Mouse (Mus musculus) hindbrain, embryonic 16.5 days (tissue): Measurements from ENCODE around the gene 1700003F12Rik. TPM values are rescaled to one million over a fixed set of nuclear protein-coding genes. Genes with fewer than 3 reads are reported as not detected.

ENCODE experiments used
- ATAC-seq: fragments of 200-750 bp; cut with Nextera tagmentation; 2 replicates; pipeline ENCODE4 v1.8.0; 2017; ENCODE audit warnings: moderate TSS enrichment, moderate library complexity
- H3K27ac ChIP-seq: fragments of 300-500 bp; sonication (generic); 2 replicates; pipeline ENCODE4 v1.5.1; 2014; ENCODE audit warnings: low read depth, mild to moderate bottlenecking, control low read depth, low read length, moderate library complexity
- H3K27me3 ChIP-seq: fragments of 300-500 bp; sonication (generic); replicated peaks from 2 replicates; pipeline ENCODE4 v1.6.1; 2014; ENCODE audit warnings: low read length; ENCODE audit not compliant: control insufficient read depth, insufficient read depth
- H3K36me3 ChIP-seq: fragments of 300-500 bp; sonication (generic); 2 replicates; pipeline ENCODE4 v1.6.1; 2014; ENCODE audit warnings: mild to moderate bottlenecking, low read length, moderate library complexity, mixed read lengths; ENCODE audit not compliant: control insufficient read depth, insufficient read depth
- H3K4me1 ChIP-seq: fragments of 300-500 bp; sonication (generic); 2 replicates; pipeline ENCODE4 v1.6.1; 2014; ENCODE audit warnings: low read depth, low read length; ENCODE audit not compliant: control insufficient read depth, insufficient read depth
- H3K4me2 ChIP-seq: fragments of 300-500 bp; sonication (generic); 2 replicates; pipeline ENCODE4 v1.6.1; 2014; ENCODE audit warnings: mild to moderate bottlenecking, low read length, control low read depth, moderate library complexity
- H3K4me3 ChIP-seq: fragments of 300-500 bp; sonication (generic); 2 replicates; pipeline ENCODE4 v1.5.1; 2014; ENCODE audit warnings: mild to moderate bottlenecking, low read length, control low read depth, moderate library complexity
- H3K9ac ChIP-seq: fragments of 300-500 bp; sonication (generic); 2 replicates; pipeline ENCODE4 v1.6.1; 2014; ENCODE audit warnings: low read depth, mild to moderate bottlenecking, control low read depth, low read length, moderate library complexity
- H3K9me3 ChIP-seq: fragments of 300-500 bp; sonication (generic); 2 replicates; pipeline ENCODE4 v1.6.1; 2014; ENCODE audit warnings: mild to moderate bottlenecking, low read length, moderate library complexity; ENCODE audit not compliant: control insufficient read depth
- WGBS: fragments of 180-500 bp; shearing (Covaris S2); extraction: QIAGEN DNeasy Blood & Tissue Kit; methylation state at CpG from one replicate; pipeline ENCODE4 v1.1.7; 2014; 5-methylcytosine and 5-hydroxymethylcytosine counted together
- polyA plus RNA-seq: library from polyadenylated mRNA; unstranded; fragments of >200 nt; fragmentation: Nextera tagmentation; extraction: Ambion mirVana; gene quantifications from 2 replicates; pipeline ENCODE4 v1.2.1, GENCODE M21; 2015

Gene 1700003F12Rik
- polyA plus RNA-seq, 1 experiment from 2014 or later: 2.5 TPM

DNA sequence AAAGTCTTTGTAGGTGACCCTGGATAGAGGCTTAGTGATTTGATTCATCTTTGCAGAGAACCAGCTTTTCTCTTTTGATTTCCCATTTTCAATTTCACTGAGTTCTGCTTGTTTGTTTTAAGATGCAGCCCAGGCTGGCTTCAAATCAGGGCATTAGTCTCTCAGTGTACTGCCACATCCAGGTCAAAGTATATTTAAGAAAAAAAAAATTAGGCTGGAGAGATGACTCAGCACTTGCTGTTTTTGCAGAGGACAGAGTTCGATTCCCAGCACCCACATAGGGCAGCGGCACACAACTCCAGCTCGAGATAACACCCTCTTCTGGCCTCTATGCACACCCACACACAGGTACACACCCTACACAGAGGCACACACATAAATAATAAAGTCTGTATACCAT lies 44.4 kb downstream of the 1700003F12Rik start:
- H3K9me3 ChIP-seq: no peaks in the 10 kb centered on the region
- no peaks in the 10 kb centered on the region for H3K27me3 ChIP-seq
- no peak overlapping the region for H3K27ac ChIP-seq
- H3K4me3 ChIP-seq: no peak overlapping the region
- 91% methylated on average over 3 of the region's 3 CpGs for WGBS
- no peak overlapping the region for H3K4me2 ChIP-seq
- H3K4me1 ChIP-seq: no peaks in the 10 kb centered on the region
- no peak overlapping the region for H3K9ac ChIP-seq
- no peak for ATAC-seq
- no peaks in the 10 kb centered on the region for H3K36me3 ChIP-seq

DNA sequence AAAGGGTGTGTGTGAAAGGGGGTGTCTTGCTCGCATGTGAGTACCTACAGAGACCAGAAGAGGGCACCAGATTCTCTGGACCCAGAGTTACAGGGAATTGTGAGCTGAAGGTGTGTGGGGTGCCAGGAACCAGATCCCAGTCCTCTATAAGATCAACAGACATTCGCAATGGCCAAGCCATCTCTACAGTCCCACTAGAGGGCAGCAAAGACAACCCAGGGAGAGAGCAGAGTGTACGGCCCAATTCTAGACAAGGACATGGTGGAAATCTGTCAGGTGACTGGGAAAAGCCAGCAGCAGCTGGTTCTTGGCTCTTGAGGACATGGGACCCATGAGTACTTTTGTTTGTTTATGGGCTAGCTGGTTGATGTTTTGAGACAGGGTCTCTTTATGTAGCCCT lies 46.1 kb downstream of the 1700003F12Rik start:
- 77% methylated on average over 3 of the region's 3 CpGs for WGBS
- H3K27me3 ChIP-seq: no peaks in the 10 kb centered on the region
- no peak for ATAC-seq

DNA sequence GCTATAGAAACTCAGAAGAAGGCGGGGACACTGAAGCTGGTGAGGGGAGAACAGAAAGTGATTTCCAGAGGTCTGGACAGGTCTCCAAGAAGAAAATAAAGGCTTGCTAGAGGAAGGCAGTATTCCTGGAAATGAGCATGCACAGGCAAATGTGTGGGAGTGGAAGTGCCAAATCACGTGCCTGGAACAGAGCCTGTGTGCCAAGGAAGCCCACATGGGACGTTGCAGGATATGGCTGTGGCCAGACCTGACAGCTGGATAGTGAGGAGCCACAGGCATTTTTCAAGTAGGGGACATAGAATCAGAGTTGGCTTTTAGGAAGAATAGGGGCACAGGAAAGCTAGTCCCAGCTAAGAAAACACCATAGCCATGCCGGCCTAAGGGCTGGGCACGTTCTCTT lies 48.9 kb downstream of the 1700003F12Rik start:
- WGBS: 61% methylated on average over 5 of the region's 5 CpGs
- Histone ChIP-seq H3K9ac (no peak overlapping the region), H3K9me3 (no peaks in the 10 kb centered on the region), H3K4me3 (no peak overlapping the region), H3K27ac (no peak overlapping the region), H3K4me1 (no peaks in the 10 kb centered on the region), H3K27me3 (no peaks in the 10 kb centered on the region), H3K36me3 (no peaks in the 10 kb centered on the region), H3K4me2 (no peak overlapping the region)
- no peak for ATAC-seq

More for the DNA sequence above, 46.1 kb downstream of the 1700003F12Rik start:
- Histone ChIP-seq H3K4me3 (no peak overlapping the region), H3K27ac (no peak overlapping the region), H3K9ac (no peak overlapping the region), H3K36me3 (no peaks in the 10 kb centered on the region), H3K4me1 (no peaks in the 10 kb centered on the region), H3K9me3 (no peaks in the 10 kb centered on the region), H3K4me2 (no peak overlapping the region)

DNA sequence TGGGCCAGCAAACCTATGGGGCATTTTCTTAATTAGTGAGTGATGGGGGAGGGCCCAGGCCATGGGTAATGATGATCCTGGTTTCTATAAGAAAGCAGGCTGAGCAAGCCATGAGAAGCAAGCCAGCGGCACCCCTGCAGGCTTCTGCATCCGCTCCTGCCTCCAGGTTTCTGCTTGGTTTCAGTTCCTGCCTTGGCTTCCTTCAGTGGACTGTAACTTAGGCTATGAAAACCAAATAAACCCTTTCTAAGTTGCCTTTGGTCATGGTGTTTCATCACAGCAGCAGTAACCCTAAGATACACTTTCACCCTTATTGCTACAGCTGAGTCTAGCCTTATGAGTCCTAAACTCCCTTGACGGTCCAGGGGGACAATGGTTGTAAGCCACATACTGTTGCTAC lies 50.5 kb downstream of the 1700003F12Rik start:
- 91% methylated on average over 3 of the region's 3 CpGs for WGBS
- Histone ChIP-seq H3K4me1 (no peaks in the 10 kb centered on the region), H3K4me2 (no peak overlapping the region), H3K27me3 (no peaks in the 10 kb centered on the region), H3K9me3 (no peaks in the 10 kb centered on the region), H3K9ac (no peak overlapping the region), H3K4me3 (no peak overlapping the region), H3K27ac (no peak overlapping the region), H3K36me3 (no peaks in the 10 kb centered on the region)
- no peak for ATAC-seq

Other genes starting within 250 kb of the 1700003F12Rik start
- gene Bpifb9b, start 239.9 kb upstream of the 1700003F12Rik start, polyA plus RNA-seq: not detected in 2 replicates
- gene Cdk5rap1, start 174.1 kb upstream of the 1700003F12Rik start, polyA plus RNA-seq: 13.4 and 15.9 TPM in 2 replicates
- 14.0 and 15.1 TPM in 2 replicates for gene Snta1, start 139.0 kb upstream of the 1700003F12Rik start, polyA plus RNA-seq
- 39.8 and 50.9 TPM in 2 replicates for gene Cbfa2t2, start 110.6 kb upstream of the 1700003F12Rik start, polyA plus RNA-seq
- 0.47 and 0.50 TPM in 2 replicates for gene Actl10, start 4.7 kb downstream of the 1700003F12Rik start, polyA plus RNA-seq
- 21.6 and 25.7 TPM in 2 replicates for gene Necab3, start 11.8 kb downstream of the 1700003F12Rik start, polyA plus RNA-seq
- gene E2f1, start 22.8 kb downstream of the 1700003F12Rik start, polyA plus RNA-seq: 5.0 and 8.0 TPM in 2 replicates
- gene Pxmp4, start 56.6 kb downstream of the 1700003F12Rik start, polyA plus RNA-seq: 18.7 and 20.6 TPM in 2 replicates
- gene Zfp341, start 66.2 kb downstream of the 1700003F12Rik start, polyA plus RNA-seq: 2.0 and 2.3 TPM in 2 replicates
- gene 4930519P11Rik, start 66.4 kb downstream of the 1700003F12Rik start, polyA plus RNA-seq: 0.35 and 0.82 TPM in 2 replicates
- gene Chmp4b, start 104.6 kb downstream of the 1700003F12Rik start, polyA plus RNA-seq: 23.0 and 32.2 TPM in 2 replicates
- not detected in 2 replicates for gene Gm14214, start 222.9 kb downstream of the 1700003F12Rik start, polyA plus RNA-seq
- gene Raly, start 244.0 kb downstream of the 1700003F12Rik start, polyA plus RNA-seq: 22.8 and 23.4 TPM in 2 replicates
- gene a, start 244.3 kb downstream of the 1700003F12Rik start, polyA plus RNA-seq: 1.0 and 1.1 TPM in 2 replicates